Mouse (Mus musculus): ENCODE results near the gene Dlx4. TPM values are rescaled to one million over a fixed set of nuclear protein-coding genes. Genes with fewer than 3 reads are reported as not detected.

Dlx4 gene
- polyA plus RNA-seq, 1 experiment from 2014 or later: not detected

Other genes starting within 250 kb of the Dlx4 start
- 122 and 135 TPM in 2 replicates for gene Col1a1, start 210.0 kb downstream of the Dlx4 start, polyA plus RNA-seq (2014; fragmentation: Nextera tagmentation; extraction: Ambion mirVana)
- gene Hils1, start 178.7 kb downstream of the Dlx4 start, polyA plus RNA-seq (2014; fragmentation: Nextera tagmentation; extraction: Ambion mirVana): not detected in 2 replicates
- gene Sgca, start 169.9 kb downstream of the Dlx4 start, polyA plus RNA-seq (2014; fragmentation: Nextera tagmentation; extraction: Ambion mirVana): 0.11 and 0.29 TPM in 2 replicates
- 12.4 and 16.2 TPM in 2 replicates for gene Ppp1r9b, start 155.2 kb downstream of the Dlx4 start, polyA plus RNA-seq (2014; fragmentation: Nextera tagmentation; extraction: Ambion mirVana)
- 46.1 and 47.6 TPM in 2 replicates for gene Samd14, start 136.4 kb downstream of the Dlx4 start, polyA plus RNA-seq (2014; fragmentation: Nextera tagmentation; extraction: Ambion mirVana)
- 12.5 and 13.0 TPM in 2 replicates for gene Pdk2, start 104.9 kb downstream of the Dlx4 start, polyA plus RNA-seq (2014; fragmentation: Nextera tagmentation; extraction: Ambion mirVana)
- gene Itga3, start 69.5 kb downstream of the Dlx4 start, polyA plus RNA-seq (2014; fragmentation: Nextera tagmentation; extraction: Ambion mirVana): 4.2 and 4.4 TPM in 2 replicates
- 1.7 TPM in 2 replicates for gene Dlx3, start 26.1 kb downstream of the Dlx4 start, polyA plus RNA-seq (2014; fragmentation: Nextera tagmentation; extraction: Ambion mirVana)
- gene Tac4, start 115.3 kb upstream of the Dlx4 start, polyA plus RNA-seq (2014; fragmentation: Nextera tagmentation; extraction: Ambion mirVana): 0.22 TPM in 1 of 2 replicates, not detected in the other
- gene Kat7, start 164.0 kb upstream of the Dlx4 start, polyA plus RNA-seq (2014; fragmentation: Nextera tagmentation; extraction: Ambion mirVana): 63.8 and 79.7 TPM in 2 replicates
- 8.3 and 11.1 TPM in 2 replicates for gene Fam117a, start 190.8 kb upstream of the Dlx4 start, polyA plus RNA-seq (2014; fragmentation: Nextera tagmentation; extraction: Ambion mirVana)
- gene Slc35b1, start 238.4 kb upstream of the Dlx4 start, polyA plus RNA-seq (2014; fragmentation: Nextera tagmentation; extraction: Ambion mirVana): 134 and 143 TPM in 2 replicates

Data from hindbrain, embryonic 11.5 days (tissue).